Mouse (Mus musculus): ENCODE measurements around the gene Erich3.

Gene Erich3

GRCm38 (mm10) chr3:154771651-154772050 is 108.0 kb downstream of the Erich3 start:
- DNase-seq (ENCODE audit: low read depth): no peak

GRCm38 (mm10) chr3:154778836-154779595 is 115.4 kb downstream of the Erich3 start:
- no peak for DNase-seq (ENCODE audit: low read depth)

GRCm38 (mm10) chr3:154786354-154786753 is 122.7 kb downstream of the Erich3 start:
- DNase-seq (ENCODE audit: low read depth): no peak

GRCm38 (mm10) chr3:154787611-154788010 is 124.0 kb downstream of the Erich3 start:
- no peak for DNase-seq (ENCODE audit: low read depth)

- DNase-seq (ENCODE audit: low read depth): no peak
These were observed 129.9 kb downstream of the Erich3 start for GRCm38 (mm10) chr3:154793571-154793970.

- DNase-seq (ENCODE audit: low read depth): no peak
These were observed 135.1 kb downstream of the Erich3 start for GRCm38 (mm10) chr3:154798806-154799205.

GRCm38 (mm10) chr3:154800454-154800853 is 136.8 kb downstream of the Erich3 start:
- DNase-seq (ENCODE audit: low read depth): no peak

GRCm38 (mm10) chr3:154800888-154801429 is 137.3 kb downstream of the Erich3 start:
- no peak for DNase-seq (ENCODE audit: low read depth)

- DNase-seq (ENCODE audit: low read depth): no peak
These were observed 143.0 kb downstream of the Erich3 start for GRCm38 (mm10) chr3:154806626-154807025.

- no peak for DNase-seq (ENCODE audit: low read depth)
These were observed 146.7 kb downstream of the Erich3 start for GRCm38 (mm10) chr3:154810273-154810870.

- DNase-seq (ENCODE audit: low read depth): no peak
These were observed 147.6 kb downstream of the Erich3 start for GRCm38 (mm10) chr3:154811281-154811680.

- no peak for DNase-seq (ENCODE audit: low read depth)
These were observed 148.2 kb downstream of the Erich3 start for GRCm38 (mm10) chr3:154811833-154812232.

- no peak for DNase-seq (ENCODE audit: low read depth)
These were observed 149.2 kb downstream of the Erich3 start for GRCm38 (mm10) chr3:154812893-154813292.

GRCm38 (mm10) chr3:154815606-154816005 is 151.9 kb downstream of the Erich3 start:
- DNase-seq (ENCODE audit: low read depth): no peak

- DNase-seq (ENCODE audit: low read depth): no peak
These were observed 152.6 kb downstream of the Erich3 start for GRCm38 (mm10) chr3:154816231-154816630.

- no peak for DNase-seq (ENCODE audit: low read depth)
These were observed 153.4 kb downstream of the Erich3 start for GRCm38 (mm10) chr3:154816801-154817625.

Data from naive thymus-derived CD4-positive, alpha-beta T cell, adult 2 months (primary cell).